Mouse (Mus musculus) frontal cortex, adult 2 months (tissue): ENCODE measurements around the gene Amer2. TPM values are rescaled to one million over a fixed set of nuclear protein-coding genes. Genes with fewer than 3 reads are reported as not detected.
"Not testable (repeated sequence)": the region's sequence is repeated elsewhere in the genome, so short reads cannot be mapped to it uniquely, and the experiment has no call there.

Source experiments
- DNase-seq, 2 experiments: peaks; one replicate each; pipeline ENCODE4 v3.0.0; 2022; ENCODE audit warnings: low spot score in 1 of 2; ENCODE audit errors: extremely low spot score in 1 of 2
- polyA plus RNA-seq: library from polyadenylated mRNA; depleted of rRNA; stranded (reverse); fragments of >200 nt; gene quantifications from 2 replicates; pipeline ENCODE4 v1.2.3, GENCODE M21; 2012; rRNA removed

The Amer2 gene
- 22.4 and 23.0 TPM in 2 replicates for polyA plus RNA-seq

DNA sequence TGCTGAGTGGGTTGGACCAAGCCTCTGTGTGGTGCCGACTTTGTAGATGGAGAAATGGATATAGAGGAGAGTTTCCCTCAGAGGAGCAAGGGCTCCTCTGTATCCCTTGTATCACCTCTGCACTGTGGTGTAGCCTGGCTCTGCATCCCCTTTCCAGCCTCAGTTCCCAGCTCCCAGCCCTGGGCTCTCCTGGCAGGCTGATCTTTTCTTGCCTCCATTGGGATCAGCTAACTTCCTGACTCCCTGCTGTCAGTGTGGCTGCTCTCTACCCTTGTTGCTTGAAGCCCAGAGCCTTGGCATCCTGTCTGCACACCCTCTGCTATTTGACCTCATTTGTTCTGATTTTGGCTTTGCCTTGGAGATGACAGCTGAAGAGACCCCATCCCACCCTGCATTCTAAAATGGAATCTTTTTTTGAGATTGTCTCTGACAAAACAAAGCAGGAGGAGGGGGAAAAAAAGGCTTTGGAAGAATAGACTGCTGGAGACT, at the start of gene Amer2:
Gene Amer2, plus strand, starts transcription at position 439 of the 489 bp plus-strand sequence.
- DNase-seq = no peak

DNA sequence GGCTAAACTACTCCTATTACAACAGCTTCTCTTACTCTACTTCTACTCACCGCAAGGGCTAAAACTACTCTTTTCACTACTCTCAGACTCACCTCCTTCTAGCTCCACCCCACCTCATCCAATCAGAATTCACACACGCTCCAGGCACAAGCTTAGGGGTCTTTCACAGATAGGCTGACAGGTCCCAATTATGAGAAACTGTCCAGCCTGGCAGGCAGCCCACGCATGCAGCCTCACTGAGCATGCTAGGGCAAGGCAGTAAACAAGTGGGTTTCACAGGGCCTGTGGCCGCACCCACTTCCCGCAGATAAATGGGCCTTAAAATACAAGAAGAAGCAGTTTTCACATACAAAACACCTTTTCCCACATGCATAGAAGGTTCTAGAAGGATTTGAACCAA, 33.1 kb upstream of the Amer2 start:
- DNase-seq = not testable (repeated sequence)

DNA sequence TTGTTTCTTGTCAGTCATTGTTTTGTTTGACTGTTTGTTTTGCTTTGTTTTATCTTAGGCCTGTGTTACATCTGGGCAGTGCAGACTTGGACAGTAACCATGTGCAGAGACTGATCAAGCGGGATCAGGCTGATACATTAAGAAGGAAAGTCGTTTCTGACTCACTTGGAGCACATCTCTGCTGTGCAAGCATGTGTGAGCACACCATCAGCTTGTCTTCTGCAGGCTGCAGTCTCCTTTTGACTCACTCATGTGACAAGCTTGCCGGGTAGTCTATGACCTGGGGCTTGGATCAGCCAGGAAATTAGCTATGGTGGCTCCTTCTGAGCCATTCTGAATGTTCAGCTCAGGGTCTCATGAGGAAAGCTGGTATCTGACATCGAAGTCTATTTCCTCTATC, 32.5 kb upstream of the Amer2 start:
- DNase-seq = no peak

DNA sequence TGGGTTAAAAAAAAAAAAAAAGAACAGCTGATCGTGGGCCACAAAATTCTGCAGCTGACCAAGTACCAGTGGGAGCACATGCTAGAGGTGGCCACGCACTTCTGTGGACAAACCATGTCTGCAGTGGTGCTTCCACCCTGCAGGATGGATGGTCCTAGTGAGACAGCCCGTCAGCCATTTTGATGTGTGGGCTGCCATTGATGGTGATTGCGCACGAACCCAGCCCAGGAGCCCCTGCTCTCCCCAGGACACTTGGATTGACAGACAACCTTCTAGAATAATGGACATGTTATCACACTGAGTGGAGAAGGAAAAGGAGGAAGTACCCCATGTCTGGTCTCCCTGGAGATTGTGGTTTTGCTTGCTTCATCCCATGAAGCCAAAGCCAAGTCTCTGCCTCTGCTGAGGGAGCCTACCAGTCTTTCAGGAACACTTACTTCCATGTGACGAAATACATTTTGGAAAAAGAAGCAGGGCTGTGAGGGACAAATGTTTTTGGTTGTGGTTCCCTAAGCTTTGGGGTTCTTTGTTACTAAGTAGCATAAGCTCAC, 27.7 kb upstream of the Amer2 start:
- DNase-seq = no peak

DNA sequence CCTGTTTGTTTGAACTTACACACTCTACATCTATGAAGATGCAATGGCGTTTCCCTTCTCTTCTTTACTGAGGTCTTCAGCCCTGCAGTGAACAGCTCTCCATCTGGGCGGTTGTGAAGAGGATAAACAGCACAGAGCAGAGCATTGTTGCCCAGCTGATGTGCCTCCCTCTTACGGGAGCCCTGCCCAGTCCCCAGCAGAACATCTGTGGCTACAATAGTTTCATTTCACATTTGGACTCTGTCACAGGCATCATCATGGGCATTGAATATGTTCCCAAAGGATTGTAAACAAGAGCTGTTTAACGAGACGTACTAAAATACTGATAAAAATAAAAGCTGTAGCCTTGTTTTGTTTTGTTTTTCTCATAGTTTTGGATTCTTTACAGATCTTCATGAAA, 14.7 kb upstream of the Amer2 start:
- DNase-seq = peak in 1 of 2 experiments; percentile 19

DNA sequence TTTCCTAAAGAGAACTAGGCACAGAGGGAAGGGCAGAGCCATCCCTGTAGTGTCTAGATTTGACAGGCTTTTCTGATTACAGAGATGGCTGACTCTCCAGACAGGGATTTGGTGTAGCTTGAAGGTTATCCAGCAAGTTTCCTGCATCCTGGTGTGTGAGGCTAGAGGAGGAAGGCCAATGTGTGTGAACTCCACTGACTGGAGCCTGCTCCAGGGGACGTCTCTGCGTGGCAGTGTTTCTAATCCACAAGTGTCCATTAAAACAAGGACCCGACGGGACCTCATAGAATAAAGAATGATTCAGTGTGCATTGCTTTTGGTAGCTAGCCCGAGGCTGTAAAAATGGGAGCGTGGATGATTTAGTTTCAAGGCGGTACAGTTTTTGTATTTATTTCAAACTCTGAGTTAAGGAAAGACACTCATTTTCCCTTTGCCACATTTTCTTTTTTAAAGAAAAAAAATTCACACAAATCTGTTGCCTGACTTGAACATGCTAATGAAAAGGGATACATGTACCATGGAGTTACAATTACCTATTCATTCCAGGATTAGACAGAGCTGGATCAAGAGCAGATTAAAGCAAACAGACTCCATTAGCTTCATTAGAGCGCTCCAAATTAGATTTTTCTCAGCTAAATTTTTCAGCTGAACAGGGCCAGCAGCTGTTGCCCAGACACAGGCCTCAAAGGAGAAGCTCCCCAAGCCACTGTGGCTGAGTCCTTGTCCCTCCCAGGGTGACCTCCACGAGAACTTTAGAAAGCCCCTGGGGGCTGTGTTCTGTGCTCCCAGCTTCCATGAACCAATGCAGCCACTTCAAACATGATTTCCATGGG, 11.5 kb upstream of the Amer2 start:
- DNase-seq = no peak

DNA sequence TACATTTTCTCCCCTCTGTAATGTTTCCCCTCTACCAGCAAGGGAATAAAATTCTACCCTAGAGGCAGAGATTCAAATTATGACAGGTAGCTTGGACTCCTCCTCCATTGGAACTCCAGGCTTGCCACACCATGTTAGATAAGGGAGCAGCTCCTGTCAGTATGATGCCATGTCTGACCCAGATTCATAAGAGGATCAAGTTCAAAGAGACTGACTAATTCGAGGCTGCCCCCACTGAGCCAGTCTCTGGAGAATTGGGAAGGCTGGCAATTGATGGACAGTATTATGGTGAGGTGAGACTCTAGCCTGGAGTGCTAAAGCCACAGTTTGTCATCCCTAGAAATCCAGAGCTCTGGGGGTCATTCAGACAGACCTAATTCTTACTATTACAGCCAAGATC, 6.3 kb upstream of the Amer2 start:
- no peak for DNase-seq

DNA sequence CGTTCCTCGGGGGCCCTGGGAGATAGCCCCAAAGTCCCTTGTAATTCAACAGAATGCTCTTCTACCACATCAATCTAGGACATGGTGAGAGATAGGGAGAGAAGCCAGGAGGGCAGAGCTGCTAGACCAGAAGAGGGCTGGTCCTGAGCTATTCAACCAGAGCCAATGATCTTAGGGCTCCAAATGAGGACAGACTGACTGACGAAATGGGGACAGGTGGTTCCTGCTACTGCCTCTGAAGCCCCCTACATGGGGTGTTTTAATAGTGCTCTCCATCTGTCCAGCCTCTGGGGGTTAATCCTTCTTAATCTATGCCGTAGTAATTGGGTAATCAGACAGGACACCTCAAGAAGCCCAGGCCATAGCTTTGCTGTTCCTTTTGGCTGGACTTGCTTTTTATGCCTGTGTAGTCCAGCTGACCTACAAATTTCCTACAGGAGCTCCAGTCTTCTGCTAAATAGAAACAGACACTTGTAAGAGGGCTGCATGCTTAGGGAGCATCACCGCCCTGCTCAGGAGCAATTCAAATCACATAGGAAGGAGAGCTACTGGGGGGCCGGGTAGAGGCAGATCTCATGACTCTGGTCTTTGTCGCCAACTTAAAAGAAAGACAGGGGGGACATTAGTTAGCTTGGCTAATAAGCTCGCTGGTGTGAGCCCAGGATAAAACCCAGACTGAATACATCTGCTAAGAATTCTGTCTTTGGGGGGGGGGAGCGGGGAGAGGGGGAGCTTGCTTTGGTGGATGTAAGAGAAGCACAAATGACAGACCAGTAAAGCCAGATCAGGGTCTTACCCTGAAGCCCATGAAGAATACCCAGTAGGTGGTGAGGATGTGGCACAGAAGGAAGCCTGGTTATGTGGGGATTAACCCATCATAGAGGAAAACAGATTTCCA, 4.0 kb upstream of the Amer2 start:
- DNase-seq = no peak

DNA sequence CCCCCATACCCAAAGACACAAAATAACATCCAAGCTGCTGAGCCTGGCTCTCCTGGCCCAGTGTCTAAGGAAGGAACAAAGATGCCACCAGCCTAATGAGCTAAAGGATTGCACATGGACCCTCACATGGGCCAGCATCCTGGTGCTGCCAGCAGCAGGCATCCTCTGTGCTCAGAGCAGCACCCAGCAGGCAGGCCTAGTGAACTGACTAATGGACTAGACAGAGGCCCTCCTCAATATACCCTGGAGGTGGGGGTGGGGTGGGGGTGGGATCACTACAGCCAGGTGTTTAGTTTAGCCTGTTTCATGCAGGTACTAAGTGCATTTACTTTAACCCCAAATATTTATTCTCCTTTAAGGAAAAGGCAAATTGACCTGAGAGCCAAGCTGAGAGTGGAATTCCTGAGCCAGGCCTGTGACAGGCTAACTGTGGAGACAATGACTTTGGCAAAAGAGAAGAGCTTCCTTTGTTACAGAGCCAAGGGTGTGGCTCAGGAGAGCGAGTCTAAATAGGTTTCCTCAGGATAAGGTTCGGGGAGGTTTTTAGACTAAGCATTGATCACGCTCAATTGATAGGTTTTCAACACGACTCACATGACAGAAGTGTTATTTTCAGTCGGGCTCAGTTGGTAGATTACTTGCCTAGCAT, 3.3 kb upstream of the Amer2 start:
- DNase-seq = no peak

DNA sequence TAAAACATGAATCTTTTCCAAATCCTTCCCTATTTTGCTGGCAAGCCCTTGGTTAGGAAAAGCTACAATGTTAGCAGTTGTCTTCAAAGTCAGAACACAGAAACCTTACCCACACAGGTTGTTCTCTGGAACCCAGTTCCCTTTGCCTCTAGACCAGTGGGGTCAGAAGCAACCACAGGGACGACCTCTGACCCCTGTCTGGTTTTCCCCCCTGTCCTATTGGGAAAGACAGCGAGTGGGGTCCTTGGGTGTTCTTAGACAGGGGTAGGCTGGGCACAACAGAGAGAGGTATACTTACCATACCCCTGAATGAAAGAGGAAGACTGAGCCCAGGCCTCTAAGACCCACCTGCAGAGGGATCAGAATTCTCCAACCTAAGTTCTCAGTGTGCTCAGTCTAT, 4.0 kb downstream of the Amer2 start:
- no peak for DNase-seq

DNA sequence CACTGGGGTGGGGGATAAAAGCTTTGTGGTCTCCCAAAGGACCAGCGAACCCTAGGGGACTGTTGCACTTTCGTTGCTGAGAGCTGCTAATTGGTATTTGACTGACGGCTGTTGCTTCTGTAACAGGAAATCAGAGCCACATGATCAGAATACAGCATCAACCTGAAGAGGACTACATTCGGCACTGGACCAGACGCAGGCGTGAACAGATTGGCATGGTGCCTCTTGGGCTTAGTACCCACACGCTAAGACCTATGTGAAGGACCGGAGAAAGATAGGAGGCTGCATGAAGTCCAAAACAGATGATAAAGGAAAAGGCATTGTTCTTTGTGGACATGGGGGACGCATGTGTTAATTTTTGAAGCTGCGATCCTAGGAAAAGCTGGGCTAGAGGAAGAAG, 4.5 kb downstream of the Amer2 start:
- DNase-seq = peak in 1 of 2 experiments; percentile 61

DNA sequence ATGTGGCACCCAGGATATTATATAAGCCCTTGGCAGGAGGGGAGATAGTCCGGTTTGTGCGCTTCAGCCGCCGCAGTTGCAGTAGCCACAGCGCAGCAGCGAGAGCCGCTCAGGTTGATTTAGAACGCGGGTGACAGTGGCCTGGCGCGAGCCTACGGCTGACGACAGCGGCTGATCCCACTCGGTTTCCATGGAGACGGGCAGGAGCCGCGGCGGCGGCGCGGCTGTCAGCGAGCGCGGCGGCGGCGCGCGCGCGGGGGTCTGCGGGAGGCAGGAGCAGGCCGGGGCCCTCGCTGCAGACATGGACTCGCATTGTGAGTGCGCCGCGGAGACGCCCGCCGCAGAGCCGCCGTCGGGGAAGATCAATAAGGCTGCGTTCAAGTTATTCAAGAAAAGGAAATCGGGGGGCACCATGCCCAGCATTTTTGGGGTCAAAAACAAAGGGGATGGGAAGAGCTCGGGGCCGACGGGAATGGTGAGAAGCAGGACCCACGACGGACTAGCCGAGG, 5.1 kb downstream of the Amer2 start:
- DNase-seq = peak; percentile 71 to 92

DNA sequence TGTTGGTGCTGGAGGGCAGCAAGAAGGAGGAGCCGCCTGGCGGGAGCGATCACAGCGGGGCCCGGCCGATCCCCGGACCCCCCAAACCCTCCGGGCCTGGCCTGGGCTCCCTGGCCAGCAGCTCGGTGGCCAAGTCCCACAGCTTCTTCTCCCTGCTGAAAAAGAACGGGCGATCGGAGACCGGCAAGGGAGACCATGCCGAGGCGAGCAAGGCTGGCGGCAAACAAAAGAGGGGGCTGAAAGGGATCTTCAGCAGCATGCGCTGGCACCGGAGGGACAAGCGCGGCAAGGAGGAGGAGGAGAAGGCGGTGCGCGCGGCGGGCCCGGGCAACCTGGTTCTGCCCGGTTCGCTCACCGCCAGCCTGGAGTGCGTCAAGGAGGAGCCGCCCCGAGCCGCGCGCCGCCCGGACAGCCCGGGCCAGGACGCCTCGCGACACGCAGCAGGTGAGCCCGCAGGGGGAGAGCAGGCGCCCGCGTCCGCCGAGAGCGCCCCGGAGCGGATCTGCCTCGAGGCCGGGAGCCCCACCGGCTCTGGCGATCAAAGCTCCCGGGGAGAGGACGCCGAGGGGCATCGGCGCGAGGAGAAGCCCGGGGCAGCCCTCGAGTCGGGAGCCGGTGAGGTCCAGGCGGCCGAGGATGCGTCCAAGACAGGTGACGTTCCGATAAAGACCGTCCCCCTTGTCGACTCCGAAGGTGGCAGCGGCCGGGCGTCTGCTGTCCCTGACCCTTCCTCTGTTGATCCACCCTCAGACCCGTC, 5.7 kb downstream of the Amer2 start:
- DNase-seq = peak in 1 of 2 experiments; percentile 52

DNA sequence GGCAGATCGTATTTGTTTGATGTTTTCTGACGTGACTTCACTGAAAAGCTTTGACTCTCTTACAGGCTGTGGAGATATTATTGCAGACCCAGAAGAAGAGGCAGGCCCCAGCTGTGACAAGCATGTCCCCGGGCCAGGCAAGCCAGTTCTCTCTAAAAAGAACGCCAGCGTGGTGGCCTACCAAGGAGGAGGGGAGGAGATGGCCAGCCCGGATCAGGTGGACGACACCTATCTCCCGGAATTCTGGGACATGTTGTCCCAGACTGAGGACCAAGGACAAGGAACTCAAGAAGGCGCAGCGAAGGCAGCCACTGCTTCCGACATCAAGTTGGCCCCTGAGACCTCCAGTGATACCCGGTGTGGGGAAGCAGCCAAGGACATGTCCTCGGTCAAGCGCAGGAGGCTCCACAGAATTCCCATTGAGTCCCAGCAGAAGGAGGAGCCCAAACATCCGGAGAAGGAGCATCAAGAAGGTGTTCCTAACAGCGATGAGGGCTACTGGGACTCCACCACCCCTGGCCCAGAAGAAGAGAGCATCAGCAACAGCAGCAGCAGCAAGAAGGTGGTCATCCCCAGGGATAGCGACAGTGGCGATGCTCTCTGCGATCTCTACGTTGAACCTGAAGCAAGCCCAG, 6.4 kb downstream of the Amer2 start:
- DNase-seq = no peak

DNA sequence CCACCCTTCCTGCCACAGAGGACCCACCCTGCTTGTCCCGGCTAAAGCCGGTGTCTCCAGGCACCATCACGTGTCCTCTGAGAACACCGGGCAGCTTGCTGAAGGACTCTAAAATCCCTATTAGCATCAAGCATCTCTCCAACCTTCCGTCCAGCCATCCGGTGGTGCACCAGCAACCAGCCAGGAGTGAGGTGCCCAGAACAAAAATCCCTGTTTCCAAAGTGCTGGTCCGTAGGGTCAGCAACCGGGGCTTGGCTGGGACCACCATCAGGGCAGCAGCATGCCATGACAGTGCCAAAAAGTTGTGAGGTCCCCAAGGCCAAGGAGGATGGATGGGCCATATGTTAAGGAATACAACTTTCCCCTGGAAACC, 6.9 kb downstream of the Amer2 start:
- DNase-seq = no peak

DNA sequence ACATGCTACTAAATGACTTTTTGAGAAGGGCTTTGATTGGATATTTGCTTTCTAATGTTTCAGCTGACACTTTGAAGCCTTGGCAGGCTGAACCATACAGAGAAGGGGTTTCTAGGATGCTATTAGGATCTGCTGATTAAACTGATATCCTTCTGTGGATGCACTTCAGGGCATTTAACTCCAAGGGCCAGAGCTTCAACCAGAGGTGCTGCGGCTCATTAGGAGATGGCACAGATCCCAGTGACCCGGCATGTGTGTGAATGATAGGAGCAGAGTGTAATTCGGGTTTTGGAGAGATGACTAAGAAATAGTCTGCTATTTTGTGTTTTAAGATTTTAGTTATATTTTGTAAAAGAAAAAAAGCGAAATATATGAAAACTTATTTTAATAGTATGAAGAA, 8.6 kb downstream of the Amer2 start:
- no peak for DNase-seq

DNA sequence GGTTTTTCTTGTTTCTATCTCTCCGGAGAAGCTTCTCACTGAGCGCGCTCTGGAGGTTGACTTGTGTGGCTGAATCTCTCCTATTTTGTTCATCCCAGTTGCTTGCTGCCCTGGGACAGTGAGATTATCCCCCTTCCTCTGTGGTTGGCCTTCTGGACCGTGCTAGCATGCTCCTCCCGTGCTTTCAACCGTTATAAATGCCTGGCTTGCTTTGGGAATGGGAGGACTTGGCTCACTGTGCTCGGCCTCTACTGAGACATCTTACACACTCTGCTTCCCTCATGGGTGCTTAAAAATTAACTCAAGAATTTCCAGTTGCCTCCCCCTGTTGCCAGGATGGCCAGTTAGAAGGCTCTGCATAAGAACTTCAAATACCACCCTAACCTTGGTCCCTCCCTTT, 10.8 kb downstream of the Amer2 start:
- DNase-seq = no peak

DNA sequence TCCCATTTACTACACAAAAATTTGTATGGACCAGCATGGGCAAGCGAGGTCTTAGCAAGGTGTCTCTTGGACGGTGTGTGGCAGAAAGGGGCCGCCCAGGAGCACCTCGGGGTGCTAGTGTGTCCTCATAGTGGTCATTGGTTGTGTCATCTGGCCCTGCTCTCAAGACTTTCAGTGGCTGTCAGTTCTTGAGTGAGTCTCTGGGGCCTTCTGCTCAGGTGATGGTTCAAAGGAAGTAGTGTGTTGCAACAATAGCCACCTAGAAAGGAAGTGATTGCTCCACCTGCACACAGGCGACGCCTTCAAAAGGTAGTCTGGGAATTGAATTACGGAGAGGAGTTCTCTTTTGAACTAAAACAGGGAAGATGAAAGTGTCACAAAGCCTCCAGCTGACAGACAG, 11.2 kb downstream of the Amer2 start:
- no peak for DNase-seq

DNA sequence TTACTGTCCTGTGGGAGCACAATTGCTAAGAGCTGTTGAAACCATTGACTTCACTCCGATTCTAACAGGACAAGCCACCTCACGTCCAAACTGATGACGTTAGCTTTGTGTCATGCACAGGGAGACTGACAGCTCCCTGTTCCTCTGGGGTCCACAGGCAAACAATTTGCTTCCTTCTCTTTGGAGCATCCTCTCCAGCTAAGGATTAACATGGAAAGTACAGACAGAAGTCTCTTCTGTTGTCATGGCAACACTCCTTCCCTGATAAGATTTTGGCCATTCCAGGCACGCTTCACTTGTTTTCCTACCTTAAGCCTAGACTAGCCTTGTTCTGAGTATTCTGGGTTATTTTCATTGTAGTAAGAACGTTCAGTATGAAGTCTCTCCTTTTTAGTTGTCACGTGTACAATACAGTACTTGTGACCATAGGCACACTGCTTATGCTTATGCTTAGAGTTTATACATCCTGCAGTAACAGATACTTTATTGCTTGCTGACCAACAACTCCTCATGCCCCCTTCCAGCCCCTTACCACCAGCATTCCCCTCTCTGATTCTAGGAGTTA, 12.1 kb downstream of the Amer2 start:
- no peak for DNase-seq
